Mouse (Mus musculus): ENCODE data around the gene Ltv1. TPM values are rescaled to one million over a fixed set of nuclear protein-coding genes. Genes with fewer than 3 reads are reported as not detected.
"Not testable (repeated sequence)": the region's sequence is repeated elsewhere in the genome, so short reads cannot be mapped to it uniquely, and the experiment has no call there.

Ltv1 gene
- polyA plus RNA-seq, 1 experiment = 22.9 TPM

DNA sequence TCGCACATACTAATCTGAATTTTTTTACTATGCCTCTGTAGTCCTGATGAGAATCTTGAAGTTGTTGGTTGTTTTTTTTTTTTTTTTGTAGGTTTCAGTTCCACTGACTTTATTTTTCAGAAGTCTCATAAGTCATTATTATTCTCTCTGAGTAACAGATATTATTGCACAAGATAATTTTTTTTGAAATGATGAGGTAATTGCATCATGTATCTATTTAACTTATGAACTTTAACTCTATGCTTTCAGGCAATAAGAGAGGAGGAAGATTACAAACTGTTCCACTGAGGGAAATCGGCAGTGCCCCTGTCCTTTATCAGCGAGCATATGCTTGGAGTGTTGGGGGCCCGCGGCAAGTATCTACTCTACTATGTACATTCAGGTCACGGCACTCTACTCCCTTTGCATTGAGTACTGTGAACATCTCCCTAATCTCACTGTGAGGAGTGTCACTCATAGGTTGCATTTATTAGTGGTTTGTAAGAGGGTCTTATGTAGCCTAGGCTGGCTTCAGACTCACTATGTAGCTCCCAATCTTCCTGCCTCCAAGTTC lies 8.8 kb upstream of the Ltv1 start:
- H3K4me1 ChIP-seq (ENCODE audit: control insufficient read depth, insufficient read depth, low read length) = no peaks in the 10 kb centered on the region
- TF ChIP-seq POLR2A (IDR thresholded peaks at IDR 0.05; ENCODE audit: extremely low read depth, insufficient read depth, low read length) = no peak
- TF ChIP-seq CTCF (IDR thresholded peaks at IDR 0.05; ENCODE audit: extremely low read depth, insufficient read depth, low read length) = no peak
- H3K4me3 ChIP-seq (ENCODE audit: insufficient read depth, low read length) = no peak overlapping the region
- no peak overlapping the region for H3K27ac ChIP-seq (ENCODE audit: insufficient read depth, low read length)

DNA sequence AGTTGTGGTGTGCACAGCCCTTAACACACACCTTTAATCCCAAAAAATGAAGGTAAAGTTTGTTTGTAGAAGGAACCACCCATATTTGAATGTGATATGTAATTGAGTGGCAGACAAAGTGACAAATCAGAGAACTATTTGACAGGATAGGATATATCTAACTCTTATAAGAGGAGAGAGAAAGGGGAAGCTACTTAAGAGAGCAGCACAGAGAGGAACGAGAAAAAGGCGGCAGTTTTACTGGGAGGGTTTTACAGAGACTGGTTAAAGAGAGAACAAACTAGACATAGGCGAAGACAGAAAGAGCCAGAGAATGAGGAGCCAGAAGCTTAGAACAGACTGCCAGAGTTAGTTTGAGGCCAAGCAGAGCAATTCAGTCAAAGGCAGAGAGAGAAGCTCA lies 7.9 kb upstream of the Ltv1 start:
- H3K27ac ChIP-seq (ENCODE audit: insufficient read depth, low read length) = no peak overlapping the region
- H3K4me1 ChIP-seq (ENCODE audit: control insufficient read depth, insufficient read depth, low read length) = no peaks in the 10 kb centered on the region
- no peak overlapping the region for H3K4me3 ChIP-seq (ENCODE audit: insufficient read depth, low read length)
- no peak for TF ChIP-seq CTCF (IDR thresholded peaks at IDR 0.05; ENCODE audit: extremely low read depth, insufficient read depth, low read length)
- no peak for TF ChIP-seq POLR2A (IDR thresholded peaks at IDR 0.05; ENCODE audit: extremely low read depth, insufficient read depth, low read length)

DNA sequence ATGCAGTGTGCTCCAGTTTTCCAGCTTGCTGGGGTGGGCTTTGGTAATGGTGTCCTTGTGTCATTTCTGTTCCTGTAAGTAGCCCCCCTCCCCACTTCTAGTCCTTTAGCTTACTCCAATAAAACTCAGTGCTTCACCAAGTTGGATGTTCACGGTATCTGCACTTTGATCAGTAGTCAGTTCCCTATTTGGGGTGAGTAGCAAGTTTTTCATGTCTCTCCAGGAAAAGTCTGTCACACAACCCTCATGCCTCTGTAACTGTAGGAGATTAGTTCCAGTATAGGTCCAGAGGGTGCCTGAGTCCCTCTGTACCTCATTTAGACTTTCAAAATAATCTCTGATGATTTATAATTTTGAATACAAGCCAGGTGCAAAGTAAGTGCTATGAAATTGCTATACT lies 6.3 kb upstream of the Ltv1 start:
- no peak overlapping the region for H3K27ac ChIP-seq (ENCODE audit: insufficient read depth, low read length)
- TF ChIP-seq POLR2A (IDR thresholded peaks at IDR 0.05; ENCODE audit: extremely low read depth, insufficient read depth, low read length) (no peak), CTCF (IDR thresholded peaks at IDR 0.05; ENCODE audit: extremely low read depth, insufficient read depth, low read length) (no peak)
- no peak overlapping the region for H3K4me3 ChIP-seq (ENCODE audit: insufficient read depth, low read length)
- no peaks in the 10 kb centered on the region for H3K4me1 ChIP-seq (ENCODE audit: control insufficient read depth, insufficient read depth, low read length)

DNA sequence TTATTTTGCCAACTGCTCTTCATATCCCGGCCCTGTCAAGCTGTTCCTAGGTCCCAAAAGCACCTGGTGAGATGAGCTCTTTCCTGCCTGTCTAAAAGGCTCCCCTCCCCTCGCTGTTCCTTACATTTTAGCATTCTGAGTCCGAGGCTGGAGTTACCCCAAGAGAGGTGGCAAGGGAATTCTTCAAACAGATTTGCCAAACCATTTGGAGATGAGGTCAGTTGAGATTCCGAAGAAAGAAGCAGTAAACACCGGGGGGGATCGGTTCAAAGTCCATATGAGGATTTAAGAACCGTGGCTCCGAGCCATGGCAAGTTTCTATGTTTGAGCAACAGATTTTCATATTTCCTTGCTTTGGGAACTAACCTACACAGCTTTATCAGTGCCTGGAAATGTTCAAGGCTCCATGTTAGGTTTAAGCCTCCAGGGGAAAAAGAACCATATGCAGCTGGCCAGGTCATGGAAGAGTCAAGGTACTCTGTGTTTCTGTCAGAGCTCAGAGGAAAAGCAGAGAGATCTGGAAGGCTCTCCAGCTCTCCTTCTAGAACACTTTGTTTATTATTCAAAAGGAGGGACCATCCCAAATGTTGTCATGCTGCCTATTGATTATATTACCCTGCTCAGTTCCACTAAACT lies 4.0 kb upstream of the Ltv1 start:
- H3K4me3 ChIP-seq (ENCODE audit: insufficient read depth, low read length) = no peak overlapping the region
- TF ChIP-seq POLR2A (IDR thresholded peaks at IDR 0.05; ENCODE audit: extremely low read depth, insufficient read depth, low read length) (no peak), CTCF (IDR thresholded peaks at IDR 0.05; ENCODE audit: extremely low read depth, insufficient read depth, low read length) (no peak)
- no peak overlapping the region for H3K27ac ChIP-seq (ENCODE audit: insufficient read depth, low read length)
- peaks cover 3% of the 10 kb centered on the region; the same call in 1 of the 2 replicates for H3K4me1 ChIP-seq (ENCODE audit: control insufficient read depth, insufficient read depth, low read length)

DNA sequence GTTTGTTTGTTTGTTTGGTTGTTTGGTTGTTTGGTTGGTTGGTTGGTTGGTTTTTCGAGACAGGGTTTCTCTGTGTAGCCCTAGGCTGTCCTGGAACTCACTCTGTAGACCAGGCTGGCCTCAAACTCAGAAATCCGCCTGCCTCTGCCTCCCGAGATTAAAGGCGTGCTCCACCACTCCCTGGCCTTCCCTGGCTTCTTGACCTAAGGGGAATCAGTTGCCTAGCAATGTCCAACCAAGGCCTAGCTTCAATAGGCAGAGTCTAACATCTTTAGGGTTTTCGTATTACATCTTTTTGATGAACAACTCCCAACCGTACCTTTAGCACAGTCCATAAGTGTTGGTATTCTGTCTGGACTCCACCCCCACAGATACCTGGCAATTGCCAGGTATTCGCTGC lies 528 bp upstream of the Ltv1 start:
- peak overlapping the region; percentile 61; the same call in 1 of the 2 replicates for H3K4me3 ChIP-seq (ENCODE audit: insufficient read depth, low read length)
- H3K27ac ChIP-seq (ENCODE audit: insufficient read depth, low read length); H3K4me1 ChIP-seq (ENCODE audit: control insufficient read depth, insufficient read depth, low read length): not testable (repeated sequence)

DNA sequence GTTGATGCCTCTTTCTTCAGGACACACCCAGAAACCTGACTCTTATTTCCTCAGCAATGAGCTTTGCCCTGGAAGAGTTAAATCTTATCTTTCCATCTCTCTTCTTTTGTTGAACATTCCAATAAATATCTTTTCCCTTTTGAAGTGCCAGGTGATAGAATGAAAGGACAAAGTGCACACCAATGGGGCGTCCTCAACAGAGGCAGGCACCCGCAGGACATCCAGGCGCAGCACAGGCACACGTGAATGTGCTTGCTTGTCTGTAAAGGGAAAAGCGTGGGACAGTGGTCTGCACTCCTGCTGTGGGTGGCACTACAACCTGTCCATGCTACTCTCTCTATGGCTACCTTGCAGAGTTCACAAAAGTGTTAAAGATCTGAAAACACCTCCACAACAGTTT lies 3.1 kb downstream of the Ltv1 start:
- H3K27ac ChIP-seq (ENCODE audit: insufficient read depth, low read length) = no peak overlapping the region
- peaks cover 3% of the 10 kb centered on the region; the same call in 1 of the 2 replicates for H3K4me1 ChIP-seq (ENCODE audit: control insufficient read depth, insufficient read depth, low read length)
- TF ChIP-seq POLR2A (IDR thresholded peaks at IDR 0.05; ENCODE audit: extremely low read depth, insufficient read depth, low read length) (no peak), CTCF (IDR thresholded peaks at IDR 0.05; ENCODE audit: extremely low read depth, insufficient read depth, low read length) (no peak)
- H3K4me3 ChIP-seq (ENCODE audit: insufficient read depth, low read length) = no peak overlapping the region

DNA sequence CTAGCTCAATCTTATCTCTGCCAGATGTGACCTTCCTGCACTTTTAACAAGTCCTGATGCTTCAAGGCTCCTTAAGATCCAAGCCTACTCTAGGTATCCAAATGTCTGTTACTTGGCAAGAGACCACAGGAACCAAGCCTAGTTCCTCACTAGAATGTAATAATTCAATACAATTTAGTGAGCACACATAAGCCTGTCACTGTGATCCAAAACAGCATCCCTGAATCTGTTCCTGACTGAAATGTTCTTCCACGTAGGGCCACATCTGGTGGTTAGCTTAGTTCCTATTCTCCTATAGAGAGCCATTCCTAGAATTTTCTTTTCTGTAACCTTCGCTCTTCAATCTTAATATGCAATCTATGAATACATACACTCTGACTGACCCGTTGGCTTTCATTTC lies 6.2 kb downstream of the Ltv1 start:
- no peak overlapping the region for H3K4me3 ChIP-seq (ENCODE audit: insufficient read depth, low read length)
- TF ChIP-seq CTCF (IDR thresholded peaks at IDR 0.05; ENCODE audit: extremely low read depth, insufficient read depth, low read length) (no peak), POLR2A (IDR thresholded peaks at IDR 0.05; ENCODE audit: extremely low read depth, insufficient read depth, low read length) (no peak)
- H3K4me1 ChIP-seq (ENCODE audit: control insufficient read depth, insufficient read depth, low read length) = no peaks in the 10 kb centered on the region
- H3K27ac ChIP-seq (ENCODE audit: insufficient read depth, low read length) = no peak overlapping the region

DNA sequence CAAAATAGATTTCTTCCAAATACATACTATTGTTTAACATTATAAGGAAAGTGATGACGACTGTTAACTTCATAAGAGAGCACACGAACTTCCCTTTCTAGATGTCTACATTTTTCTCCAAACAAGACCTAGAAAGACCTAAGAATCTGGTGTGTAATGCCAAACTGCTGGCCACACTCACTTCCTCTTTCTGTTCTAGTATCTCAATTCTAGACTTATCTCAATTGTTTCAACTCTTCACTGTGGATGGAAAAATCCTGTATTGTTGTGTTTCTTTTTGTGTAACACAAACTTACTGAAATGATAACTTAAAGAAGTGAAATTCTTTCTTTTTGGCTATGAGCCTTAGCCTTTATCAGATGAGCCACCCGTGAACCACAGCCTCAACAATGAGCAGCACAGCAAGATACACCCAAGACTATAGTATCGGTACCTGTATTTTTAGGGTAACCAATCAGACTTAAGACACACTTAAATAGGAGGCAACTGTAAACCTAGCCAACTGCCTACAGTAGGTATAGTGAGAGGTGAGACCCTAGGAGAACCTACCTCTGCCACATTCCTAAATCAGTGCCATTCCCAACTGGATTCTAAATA lies 8.7 kb downstream of the Ltv1 start:
- TF ChIP-seq CTCF (IDR thresholded peaks at IDR 0.05; ENCODE audit: extremely low read depth, insufficient read depth, low read length) = no peak
- H3K4me3 ChIP-seq (ENCODE audit: insufficient read depth, low read length) = no peak overlapping the region

DNA sequence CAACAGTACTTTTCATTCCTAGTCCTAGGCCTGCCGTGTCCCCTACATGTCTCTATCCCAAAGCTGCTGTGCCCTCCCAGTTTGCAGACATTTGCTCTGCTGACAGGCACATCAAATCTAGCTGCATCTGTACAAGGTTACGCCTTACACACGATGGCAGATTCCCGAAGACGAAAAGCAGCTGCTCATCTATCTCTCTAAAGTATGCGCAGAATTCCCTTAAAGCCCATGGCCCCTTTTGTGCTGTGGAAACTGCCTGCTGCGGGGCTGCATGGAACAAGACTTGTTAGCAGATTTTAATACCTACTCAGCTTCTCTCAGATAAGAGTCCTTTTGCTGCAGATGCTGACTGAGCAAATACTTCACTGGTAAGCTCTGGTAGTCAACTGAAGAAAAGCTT lies 12.8 kb downstream of the Ltv1 start:
- Histone ChIP-seq H3K4me3 (ENCODE audit: insufficient read depth, low read length) (no peak overlapping the region), H3K27ac (ENCODE audit: insufficient read depth, low read length) (no peak overlapping the region), H3K4me1 (ENCODE audit: control insufficient read depth, insufficient read depth, low read length) (no peaks in the 10 kb centered on the region)
- TF ChIP-seq POLR2A (IDR thresholded peaks at IDR 0.05; ENCODE audit: extremely low read depth, insufficient read depth, low read length) = no peak
- TF ChIP-seq CTCF (IDR thresholded peaks at IDR 0.05; ENCODE audit: extremely low read depth, insufficient read depth, low read length) = no peak

More for the DNA sequence above, 8.7 kb downstream of the Ltv1 start:
- no peaks in the 10 kb centered on the region for H3K4me1 ChIP-seq (ENCODE audit: control insufficient read depth, insufficient read depth, low read length)
- H3K27ac ChIP-seq (ENCODE audit: insufficient read depth, low read length) = no peak overlapping the region

DNA sequence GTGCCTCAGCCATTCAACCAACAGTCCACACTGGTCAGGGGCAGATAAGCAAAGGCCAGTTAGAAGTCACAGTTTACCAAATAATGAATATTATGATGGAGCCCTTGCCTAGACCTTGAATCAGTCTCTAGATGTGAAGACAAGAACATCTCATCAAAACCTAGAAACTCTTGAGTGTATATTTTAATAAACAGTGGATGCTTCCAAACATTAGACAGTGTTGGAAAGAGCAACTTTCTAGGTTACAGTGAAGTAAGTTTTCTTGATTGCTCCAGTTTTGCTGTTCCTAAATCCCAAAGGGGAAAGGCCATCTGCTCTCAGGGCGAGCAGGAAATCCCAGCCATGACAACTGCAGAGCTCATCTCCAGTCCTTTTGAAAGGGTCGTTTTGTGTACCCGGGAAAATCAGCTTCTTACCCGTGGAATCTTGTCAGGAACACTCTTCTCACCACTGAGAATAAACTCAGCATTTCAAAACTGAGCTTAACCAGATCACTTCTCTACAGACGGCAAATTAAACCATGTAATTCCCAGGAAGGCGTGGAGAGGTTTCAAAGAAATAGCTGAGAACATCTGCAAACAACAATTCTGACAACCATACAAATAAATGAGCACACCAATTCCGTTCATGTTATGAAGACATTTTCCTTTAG lies 14.9 kb downstream of the Ltv1 start, which contains the start of gene Zc2hc1b:
TSS of gene Zc2hc1b (minus strand) at position 51 of the 652 bp plus-strand sequence.
- Histone ChIP-seq H3K27ac (ENCODE audit: insufficient read depth, low read length) (no peak within 1 kb of the TSS), H3K4me1 (ENCODE audit: control insufficient read depth, insufficient read depth, low read length) (no peaks in the 10 kb centered on the region), H3K4me3 (ENCODE audit: insufficient read depth, low read length) (no peak within 1 kb of the TSS)
- TF ChIP-seq POLR2A (IDR thresholded peaks at IDR 0.05; ENCODE audit: extremely low read depth, insufficient read depth, low read length) (no peak), CTCF (IDR thresholded peaks at IDR 0.05; ENCODE audit: extremely low read depth, insufficient read depth, low read length) (no peak)

Measured in cortical plate, adult 2 months (tissue).